Mouse (Mus musculus): ENCODE results near the gene Srd5a3.

Srd5a3 gene

GRCm38 (mm10) chr5:76190609-76191008 lies 50.5 kb downstream of the Srd5a3 start:
- no peak for DNase-seq (ENCODE audit: low spot score in 2 of 2)

GRCm38 (mm10) chr5:76193075-76193474 lies 53.0 kb downstream of the Srd5a3 start:
- DNase-seq (ENCODE audit: low spot score in 2 of 2) = no peak

GRCm38 (mm10) chr5:76194377-76194945 lies 54.4 kb downstream of the Srd5a3 start:
- no peak for DNase-seq (ENCODE audit: low spot score in 2 of 2)

GRCm38 (mm10) chr5:76199346-76199745 lies 59.3 kb downstream of the Srd5a3 start:
- no peak for DNase-seq (ENCODE audit: low spot score in 2 of 2)

GRCm38 (mm10) chr5:76203171-76203570 lies 63.1 kb downstream of the Srd5a3 start:
- no peak for DNase-seq (ENCODE audit: low spot score in 2 of 2)
